Mouse (Mus musculus) megakaryocyte, embryonic 14.5 days (primary cell): ENCODE measurements around the gene Dab2. TPM values are rescaled to one million over a fixed set of nuclear protein-coding genes. Genes with fewer than 3 reads are reported as not detected.
A peak's percentile ranks its signal among the peaks of the same experiment; 100 is the strongest.

Source experiments
- H3K27me3 ChIP-seq: replicated peaks from 2 replicates; pipeline ENCODE3; 2012; ENCODE audit warnings: inconsistent platforms
- H3K36me3 ChIP-seq: replicated peaks from 2 replicates; pipeline ENCODE3; 2012; ENCODE audit warnings: low read length, inconsistent platforms, mixed read lengths
- H3K4me1 ChIP-seq: 2 replicates; pipeline ENCODE4 v1.6.1; 2012; ENCODE audit warnings: inconsistent platforms
- H3K4me3 ChIP-seq: replicated peaks from 2 replicates; pipeline ENCODE3; 2012; ENCODE audit warnings: moderate library complexity, mild to moderate bottlenecking, inconsistent platforms
- H3K9me3 ChIP-seq: 2 replicates; pipeline ENCODE4 v1.6.1; 2012; ENCODE audit warnings: inconsistent platforms
- FLI1 ChIP-seq: IDR thresholded peaks from 2 replicates; pipeline ENCODE4 v1.6.1; 2012; ENCODE audit warnings: low read length, inconsistent platforms, mixed read lengths
- GATA1 ChIP-seq: IDR thresholded peaks from 3 replicates; pipeline ENCODE4 v1.6.1; 2012; ENCODE audit warnings: mixed read lengths, low read length, inconsistent platforms, borderline replicate concordance
- polyA plus RNA-seq: library from polyadenylated mRNA; stranded (reverse); fragments of >175 nt; gene quantifications from 2 replicates; pipeline ENCODE4 v1.2.3, GENCODE M21; 2012; ENCODE audit warnings: low replicate concordance; ENCODE audit not compliant: insufficient read depth

The Dab2 gene
- polyA plus RNA-seq, 1 experiment: 3.0 TPM

DNA sequence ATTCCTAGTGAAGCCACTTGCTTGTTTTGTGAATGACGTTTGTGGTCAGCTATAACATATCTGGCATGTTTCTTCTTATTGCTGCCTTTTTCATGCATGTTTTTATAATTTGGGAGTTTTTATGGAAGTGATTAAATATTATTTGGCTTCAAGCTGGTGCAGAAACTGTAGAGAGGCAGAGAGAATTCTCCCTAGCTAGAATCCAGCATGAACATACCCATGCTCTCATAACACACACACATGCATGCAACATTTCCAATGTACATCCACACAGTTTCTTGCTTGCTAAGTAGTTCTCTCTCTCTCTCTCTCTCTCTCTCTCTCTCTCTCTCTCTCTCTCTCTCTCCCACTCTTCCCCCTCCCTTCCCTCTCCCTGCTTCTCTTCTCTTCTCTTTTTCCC is 70.4 kb downstream of the Dab2 start:
- H3K36me3 ChIP-seq: no peaks in the 10 kb centered on the region
- H3K4me3 ChIP-seq: no peak overlapping the region
- peaks cover 2% of the 10 kb centered on the region for H3K27me3 ChIP-seq
- TF ChIP-seq GATA1 (no peak), FLI1 (no peak)
- H3K4me1 ChIP-seq: no peaks in the 10 kb centered on the region
- no peaks in the 10 kb centered on the region for H3K9me3 ChIP-seq

DNA sequence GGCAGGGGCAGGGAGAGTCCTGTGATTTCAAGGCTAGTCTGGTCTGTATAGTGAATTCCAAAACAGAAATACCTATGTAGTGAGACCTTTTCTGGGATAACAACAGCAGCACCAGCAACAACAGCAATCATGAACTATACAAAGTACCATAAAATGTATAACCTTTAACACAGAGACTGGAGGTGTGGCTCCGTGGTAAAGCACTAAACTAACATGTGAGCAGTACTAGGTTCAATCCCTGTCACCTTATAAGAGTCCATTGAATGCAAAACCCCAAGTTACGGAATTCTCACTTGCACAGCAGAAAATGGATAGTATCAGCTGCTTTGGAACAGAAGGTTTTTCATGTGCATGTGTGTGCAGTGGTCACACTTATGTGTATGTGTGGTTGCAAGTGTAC is 71.9 kb downstream of the Dab2 start:
- Histone ChIP-seq H3K9me3 (no peaks in the 10 kb centered on the region), H3K4me1 (no peaks in the 10 kb centered on the region), H3K4me3 (no peak overlapping the region), H3K27me3 (peaks cover 2% of the 10 kb centered on the region), H3K36me3 (no peaks in the 10 kb centered on the region)
- TF ChIP-seq GATA1 (no peak), FLI1 (no peak)

DNA sequence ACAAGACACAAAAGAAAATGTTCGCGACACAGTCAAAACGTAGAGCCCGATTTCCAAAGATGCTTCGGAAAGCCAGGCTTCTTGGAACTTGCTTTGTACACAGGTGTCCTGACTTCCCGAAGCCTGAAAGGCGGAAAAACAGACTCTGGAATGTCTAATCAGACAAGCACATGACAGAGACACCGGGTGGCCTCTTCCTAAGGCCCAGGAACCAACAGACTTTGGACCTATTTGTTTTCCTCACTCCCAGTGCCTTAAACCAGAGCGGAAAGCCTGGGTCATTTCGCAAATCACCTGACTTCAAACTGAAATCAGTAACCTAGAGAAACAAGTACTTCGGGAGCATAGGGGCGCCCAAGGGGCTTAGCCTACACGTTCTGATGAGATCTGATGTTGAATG is 75.4 kb downstream of the Dab2 start:
- Histone ChIP-seq H3K9me3 (no peaks in the 10 kb centered on the region), H3K36me3 (no peaks in the 10 kb centered on the region), H3K4me1 (no peaks in the 10 kb centered on the region), H3K27me3 (peaks cover 3% of the 10 kb centered on the region), H3K4me3 (no peak overlapping the region)
- TF ChIP-seq GATA1: no peak
- no peak for TF ChIP-seq FLI1

DNA sequence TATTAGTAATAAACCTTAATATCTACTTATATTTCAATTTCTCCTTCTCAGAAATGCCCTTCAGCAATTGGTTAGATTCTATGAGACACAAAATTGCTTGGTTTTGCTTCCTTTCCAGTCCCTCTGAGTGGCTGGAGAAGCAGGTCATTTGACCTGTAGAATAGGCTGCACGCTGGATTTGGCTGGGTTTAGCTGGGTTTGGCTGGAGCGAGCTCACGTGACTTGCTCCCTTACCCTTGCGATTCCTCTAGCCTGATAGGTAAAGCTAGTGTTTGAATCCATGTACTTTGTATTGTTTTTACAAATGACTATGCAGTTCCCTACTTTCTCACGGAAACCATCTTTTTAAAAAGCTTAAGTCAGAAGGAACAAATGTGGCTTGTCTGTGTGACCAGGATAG is 76.4 kb downstream of the Dab2 start:
- H3K4me3 ChIP-seq: no peak overlapping the region
- H3K27me3 ChIP-seq: peaks cover 4% of the 10 kb centered on the region
- no peak for TF ChIP-seq FLI1
- TF ChIP-seq GATA1: no peak
- H3K9me3 ChIP-seq: no peaks in the 10 kb centered on the region
- H3K4me1 ChIP-seq: no peaks in the 10 kb centered on the region
- H3K36me3 ChIP-seq: no peaks in the 10 kb centered on the region

DNA sequence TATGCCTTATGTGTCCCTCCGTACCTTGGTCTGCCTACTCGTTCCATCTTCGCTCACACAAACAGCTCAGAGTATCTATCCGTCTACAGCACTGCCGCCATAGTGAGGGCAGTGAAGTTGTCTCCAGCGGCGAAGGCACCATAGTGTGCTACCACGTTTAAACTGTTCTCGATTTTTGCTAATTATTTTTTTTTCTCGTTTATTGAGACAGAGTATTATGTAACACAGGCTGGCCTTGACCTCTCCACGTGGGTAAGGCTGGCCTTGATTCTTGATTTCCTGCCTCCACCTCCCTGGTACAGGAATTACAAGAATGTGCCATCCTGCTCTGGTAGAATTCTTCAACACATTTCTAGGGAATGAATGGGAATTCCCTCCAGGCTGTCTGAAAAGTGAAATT is 77.2 kb downstream of the Dab2 start:
- TF ChIP-seq GATA1: no peak
- TF ChIP-seq FLI1: no peak
- H3K4me3 ChIP-seq: no peak overlapping the region
- no peaks in the 10 kb centered on the region for H3K9me3 ChIP-seq
- H3K4me1 ChIP-seq: no peaks in the 10 kb centered on the region
- H3K36me3 ChIP-seq: no peaks in the 10 kb centered on the region
- peaks cover 2% of the 10 kb centered on the region for H3K27me3 ChIP-seq

DNA sequence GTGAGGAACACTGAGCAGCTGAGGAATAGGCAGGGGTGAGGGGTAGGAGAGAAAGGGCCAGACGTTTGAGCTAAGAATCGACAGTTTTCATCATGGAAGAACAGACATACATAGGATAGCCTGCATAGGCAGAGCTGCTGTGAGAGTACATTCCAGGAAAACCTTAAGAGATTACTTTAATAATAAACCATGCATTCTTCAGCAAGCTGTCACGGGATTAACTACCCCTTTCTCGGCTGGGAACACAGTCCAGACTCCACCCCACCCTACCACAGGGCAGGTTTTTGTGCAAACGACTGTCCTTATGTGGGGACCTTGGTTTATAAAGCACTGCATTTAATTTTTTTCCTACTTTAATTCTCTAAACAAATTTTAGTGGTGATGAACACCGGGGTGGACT is 84.4 kb downstream of the Dab2 start:
- Histone ChIP-seq H3K4me1 (peaks cover 10% of the 10 kb centered on the region), H3K4me3 (no peak overlapping the region), H3K9me3 (no peaks in the 10 kb centered on the region), H3K36me3 (no peaks in the 10 kb centered on the region), H3K27me3 (peaks cover 45% of the 10 kb centered on the region)
- no peak for TF ChIP-seq GATA1
- no peak for TF ChIP-seq FLI1

DNA sequence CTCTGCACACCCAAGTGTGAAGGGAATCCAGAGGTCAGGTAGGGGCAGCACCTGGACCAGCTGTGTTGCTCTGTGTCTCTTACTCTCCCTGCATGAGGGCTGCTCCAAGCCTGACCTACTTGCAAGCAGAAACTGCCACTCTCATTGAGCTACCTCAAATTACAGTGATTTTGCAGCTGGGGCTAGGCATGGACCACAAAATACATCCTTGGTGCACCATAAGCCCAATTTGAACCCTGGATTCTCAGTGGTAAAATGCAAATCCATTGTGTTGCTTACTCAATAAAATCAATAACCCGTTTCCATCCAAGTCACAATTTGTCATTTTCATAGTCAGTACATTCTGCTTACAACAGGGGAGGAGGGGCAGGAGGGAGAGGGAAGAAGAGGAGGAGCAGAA is 85.7 kb downstream of the Dab2 start:
- H3K4me3 ChIP-seq: no peak overlapping the region
- no peak for TF ChIP-seq GATA1
- no peak for TF ChIP-seq FLI1
- no peaks in the 10 kb centered on the region for H3K36me3 ChIP-seq
- peaks cover 49% of the 10 kb centered on the region for H3K27me3 ChIP-seq
- no peaks in the 10 kb centered on the region for H3K9me3 ChIP-seq
- peaks cover 10% of the 10 kb centered on the region for H3K4me1 ChIP-seq

DNA sequence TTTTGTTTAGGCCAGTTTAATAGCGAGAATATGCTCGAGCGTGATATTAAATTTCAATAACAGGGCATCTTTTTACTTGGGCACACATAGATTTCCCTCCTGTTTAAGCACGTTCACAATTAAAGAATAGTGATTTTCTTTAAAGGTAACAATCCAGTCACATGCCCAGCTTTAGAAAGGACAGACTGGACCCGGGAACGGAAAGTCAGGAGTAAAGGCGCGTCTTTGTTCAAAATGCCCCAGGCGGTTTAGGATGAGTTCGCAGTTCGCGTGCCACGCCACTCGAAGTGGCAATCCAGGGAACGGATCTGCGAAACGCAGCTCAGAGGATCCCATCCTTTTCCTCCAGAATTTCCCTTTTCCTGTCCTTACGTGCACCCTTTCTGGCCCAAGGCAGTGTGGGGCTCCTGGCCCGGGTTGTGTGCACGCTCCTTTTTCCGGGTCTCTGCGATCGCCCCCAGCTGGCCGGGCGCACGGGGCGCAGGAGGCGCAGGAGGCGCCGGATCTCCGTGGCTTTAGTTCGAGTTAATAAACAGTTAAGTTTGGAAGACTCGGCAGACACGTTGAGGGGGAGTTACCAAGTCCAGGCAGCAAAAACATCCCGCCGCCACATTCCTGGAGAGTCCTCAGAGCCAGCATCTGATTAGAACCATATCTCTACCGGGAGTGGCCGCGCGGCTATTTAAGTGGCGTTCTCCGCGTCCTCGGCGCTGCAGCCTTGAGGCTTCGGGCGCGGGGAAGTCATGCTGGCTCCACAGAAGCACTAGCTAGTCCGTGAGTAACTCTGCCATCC is 86.8 kb downstream of the Dab2 start:
- TF ChIP-seq FLI1: no peak
- TF ChIP-seq GATA1: no peak
- H3K4me3 ChIP-seq: peak overlapping the region; percentile 89
- H3K4me1 ChIP-seq: peaks cover 17% of the 10 kb centered on the region
- H3K9me3 ChIP-seq: no peaks in the 10 kb centered on the region
- H3K36me3 ChIP-seq: no peaks in the 10 kb centered on the region
- peaks cover 49% of the 10 kb centered on the region for H3K27me3 ChIP-seq

DNA sequence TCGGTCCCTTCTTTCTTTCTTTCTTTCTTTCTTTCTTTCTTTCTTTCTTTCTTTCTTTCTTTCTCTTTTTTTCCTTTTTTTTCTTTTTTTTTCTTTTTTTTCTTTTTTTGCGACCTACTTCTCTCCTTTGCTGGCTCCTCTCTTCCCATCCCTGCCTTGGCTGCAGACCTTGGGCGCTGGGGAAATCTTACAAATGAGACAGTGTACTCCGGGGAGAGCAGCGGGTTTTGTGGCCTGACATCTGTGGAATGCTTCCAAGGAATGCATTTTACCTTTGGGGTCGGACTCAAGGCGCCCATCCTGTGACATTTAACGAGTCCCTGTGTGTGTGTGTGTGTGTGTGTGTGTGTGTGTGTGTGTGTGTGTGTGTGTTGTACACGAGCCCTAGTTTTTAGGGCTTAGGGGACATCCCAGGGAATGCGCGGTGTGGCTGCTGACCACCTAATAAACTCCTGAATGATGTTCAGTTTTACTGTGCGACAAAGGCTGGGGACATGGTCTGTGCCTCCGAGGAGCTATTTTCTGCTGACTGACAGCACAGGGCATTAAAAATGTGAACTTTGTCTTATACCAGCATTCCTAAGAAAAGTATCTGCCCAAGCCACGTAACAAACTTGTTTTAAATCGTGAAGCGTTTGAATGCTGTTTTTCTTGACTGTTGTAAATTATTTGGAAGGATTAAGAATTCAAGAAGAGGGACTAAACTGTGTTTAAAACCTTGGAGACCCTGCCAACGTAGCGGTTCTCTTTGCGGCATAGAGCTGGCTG is 87.6 kb downstream of the Dab2 start:
- H3K36me3 ChIP-seq: no peaks in the 10 kb centered on the region
- H3K4me1 ChIP-seq: peaks cover 17% of the 10 kb centered on the region
- peak overlapping the region; percentile 89 for H3K4me3 ChIP-seq
- peaks cover 51% of the 10 kb centered on the region for H3K27me3 ChIP-seq
- no peak for TF ChIP-seq FLI1
- no peak for TF ChIP-seq GATA1
- no peaks in the 10 kb centered on the region for H3K9me3 ChIP-seq

DNA sequence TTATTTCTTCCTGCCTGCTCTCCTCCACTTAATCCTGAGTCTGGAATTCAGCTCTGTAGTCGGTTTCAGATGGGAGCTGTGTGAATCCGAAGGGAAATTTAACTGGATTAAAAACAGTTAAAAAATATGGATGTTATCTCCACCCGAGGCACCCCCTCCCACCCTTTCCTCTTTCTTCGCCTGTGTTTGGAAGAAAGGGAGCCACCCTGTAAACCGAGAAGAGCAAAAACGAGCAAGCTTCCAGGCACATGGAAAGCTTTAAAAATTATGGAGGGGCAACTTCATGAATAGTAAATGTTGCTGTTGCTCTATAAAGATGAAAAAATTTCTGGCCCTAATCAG is 88.1 kb downstream of the Dab2 start:
- TF ChIP-seq FLI1 (no peak), GATA1 (no peak)
- no peaks in the 10 kb centered on the region for H3K9me3 ChIP-seq
- no peaks in the 10 kb centered on the region for H3K36me3 ChIP-seq
- H3K27me3 ChIP-seq: peaks cover 51% of the 10 kb centered on the region
- H3K4me3 ChIP-seq: no peak overlapping the region
- peaks cover 17% of the 10 kb centered on the region for H3K4me1 ChIP-seq
